Mouse (Mus musculus): ENCODE data around the gene Hyou1.

The Hyou1 gene

GRCm38 (mm10) chr9:44379054-44379834 lies at the start of gene Hyou1:
Gene Hyou1, plus strand, starts transcription at chr9:44379490.
- DNase-seq, result peak; percentile 99

DNA sequence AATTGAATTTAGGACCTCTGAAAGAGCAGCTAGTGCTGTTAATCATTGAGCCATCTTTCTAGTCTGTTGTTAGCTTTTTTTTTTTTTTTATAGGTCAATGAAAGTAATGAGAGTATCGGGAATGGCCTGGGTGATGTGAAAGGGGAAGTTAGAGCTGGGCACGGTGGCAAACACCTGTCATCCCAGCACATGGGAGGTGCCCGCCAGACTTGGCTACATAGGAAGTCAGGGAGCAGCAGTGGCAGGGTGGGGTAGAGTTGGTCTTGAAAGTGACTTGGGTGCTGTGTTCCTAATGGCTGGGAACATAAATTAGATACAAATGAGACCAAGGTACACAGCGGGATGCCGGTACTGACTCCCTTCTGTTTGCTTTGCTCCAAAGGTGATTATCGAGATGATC lies 48.6 kb upstream of the Hyou1 start:
- DNase-seq, result peak; percentile 0

DNA sequence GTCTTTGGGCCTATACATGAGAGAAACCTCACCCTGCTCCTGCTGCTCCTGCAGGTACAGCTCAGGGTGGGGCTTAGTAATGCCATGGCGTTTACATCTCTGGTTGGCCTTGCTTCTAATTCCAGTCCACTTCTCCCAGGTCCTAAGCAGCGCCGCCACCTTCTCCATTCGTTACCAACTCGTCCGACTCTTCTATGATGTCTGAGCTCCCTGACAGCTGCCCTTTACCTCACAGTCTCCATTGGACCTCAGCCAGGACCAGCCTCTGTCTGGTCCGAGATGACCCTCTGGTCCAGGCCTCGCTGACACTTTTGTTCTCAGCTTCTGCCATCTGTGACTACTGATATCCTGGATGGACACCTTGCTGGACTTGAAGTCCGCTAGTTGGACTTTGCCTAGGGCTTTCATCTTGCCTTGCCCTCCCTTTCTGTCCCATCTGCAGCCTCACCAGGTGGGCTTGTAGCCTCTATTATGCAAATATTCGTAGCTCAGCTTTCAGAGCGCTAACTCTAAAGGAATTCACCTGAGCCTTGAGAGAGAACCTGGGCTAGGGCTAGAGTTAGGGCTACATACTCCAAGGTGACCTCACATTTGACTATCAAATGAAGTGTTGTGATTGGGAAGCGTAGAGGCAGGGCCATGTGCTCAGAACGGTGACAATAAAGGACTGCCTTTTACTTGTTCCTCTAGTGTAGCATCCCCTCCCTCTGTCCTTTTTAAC lies 46.2 kb upstream of the Hyou1 start:
- DNase-seq, result no peak

DNA sequence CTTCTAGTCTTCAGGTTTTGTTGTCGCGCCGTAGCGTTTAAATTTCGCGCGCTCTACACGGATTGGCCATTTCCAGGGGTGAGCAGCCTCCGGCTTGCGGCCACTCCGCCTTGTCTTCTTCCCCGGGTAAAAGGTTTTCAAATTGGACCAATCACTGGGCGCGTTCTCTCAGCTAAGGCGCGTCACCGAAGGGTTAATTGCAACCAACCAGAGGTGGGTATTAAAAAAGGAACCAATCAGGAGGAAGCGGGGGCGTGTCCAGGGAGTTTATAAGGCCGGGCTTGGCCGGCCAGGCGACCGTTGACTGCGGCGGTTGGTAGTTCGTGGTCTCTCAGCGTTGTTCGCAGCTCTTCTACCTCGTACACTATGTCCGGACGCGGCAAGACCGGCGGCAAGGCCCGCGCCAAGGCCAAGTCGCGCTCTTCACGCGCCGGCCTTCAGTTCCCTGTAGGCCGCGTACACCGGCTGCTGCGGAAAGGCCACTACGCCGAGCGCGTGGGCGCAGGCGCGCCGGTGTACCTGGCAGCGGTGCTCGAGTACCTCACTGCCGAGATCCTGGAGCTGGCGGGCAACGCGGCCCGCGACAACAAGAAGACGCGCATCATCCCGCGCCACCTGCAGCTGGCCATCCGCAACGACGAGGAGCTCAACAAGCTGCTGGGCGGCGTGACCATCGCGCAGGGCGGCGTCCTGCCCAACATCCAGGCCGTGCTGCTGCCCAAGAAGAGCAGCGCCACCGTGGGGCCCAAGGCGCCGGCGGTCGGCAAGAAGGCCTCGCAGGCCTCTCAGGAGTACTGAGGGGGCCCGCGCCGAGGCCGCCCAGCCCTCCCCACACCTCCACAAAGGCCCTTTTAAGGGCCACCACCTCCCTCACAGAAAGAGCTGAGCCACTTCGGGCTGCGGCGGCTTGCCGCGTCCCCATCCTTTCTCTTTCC lies 44.6 kb upstream of the Hyou1 start, which contains the start of gene H2afx:
Gene H2afx (plus strand): TSS at position 299 of the 935 bp plus-strand sequence.
- DNase-seq, result peak; percentile 94

DNA sequence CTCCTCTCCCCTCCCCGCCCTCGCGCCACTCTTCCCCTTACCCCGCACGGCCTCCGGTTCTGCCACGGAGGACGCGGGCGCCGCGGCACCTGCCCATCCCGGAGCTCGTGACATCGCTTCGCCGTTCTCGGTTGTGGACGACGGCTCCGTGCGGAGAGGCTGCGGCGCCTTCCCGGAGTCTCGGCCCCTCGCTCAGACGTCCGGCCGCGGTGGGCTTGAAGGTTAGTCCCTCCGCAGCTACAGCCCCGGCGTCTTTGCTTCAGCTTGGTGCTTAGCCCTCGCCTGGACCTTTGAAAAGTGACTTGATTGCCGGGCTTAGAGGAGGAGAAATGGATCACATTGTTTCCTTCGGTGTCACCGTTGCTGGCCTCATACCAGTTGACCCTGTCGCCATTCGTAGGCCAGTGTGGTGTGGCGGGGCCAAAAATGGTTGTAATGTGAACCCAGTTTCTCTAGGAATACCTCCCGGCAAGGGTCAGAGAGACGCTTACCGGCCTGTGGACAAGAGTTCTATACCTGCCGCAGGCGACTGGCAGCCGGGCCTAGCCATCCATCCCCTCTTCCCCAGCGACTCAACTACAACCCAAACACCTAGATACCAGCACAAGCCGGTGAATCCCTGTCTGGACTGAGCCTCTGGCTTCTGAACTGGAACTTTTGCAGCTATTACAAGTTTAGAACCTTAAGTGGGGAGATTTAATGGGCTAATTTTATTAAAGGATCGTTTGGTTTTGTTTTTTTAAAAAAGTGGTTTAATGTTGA lies 43.8 kb upstream of the Hyou1 start:
- peak; percentile 59 for DNase-seq

DNA sequence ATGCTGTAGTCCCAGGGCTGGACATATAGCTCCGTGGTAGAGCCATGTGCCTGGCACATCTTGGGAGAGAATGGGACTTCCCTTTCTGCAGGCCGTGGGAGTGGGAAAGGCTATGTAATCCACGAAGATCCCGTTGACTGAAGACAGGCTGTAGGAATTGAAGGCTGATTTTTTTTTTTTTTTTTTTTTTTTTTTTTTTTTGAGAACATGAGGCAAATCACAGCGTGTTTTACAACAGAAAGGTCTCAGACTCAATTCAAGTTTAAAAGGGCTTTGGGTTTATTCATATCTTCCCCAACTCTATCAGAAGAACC lies 43.2 kb upstream of the Hyou1 start:
- peak; percentile 2 for DNase-seq

- peak; percentile 1 for DNase-seq
Measured at GRCm38 (mm10) chr9:44336513-44336912, 42.8 kb upstream of the Hyou1 start.

DNA sequence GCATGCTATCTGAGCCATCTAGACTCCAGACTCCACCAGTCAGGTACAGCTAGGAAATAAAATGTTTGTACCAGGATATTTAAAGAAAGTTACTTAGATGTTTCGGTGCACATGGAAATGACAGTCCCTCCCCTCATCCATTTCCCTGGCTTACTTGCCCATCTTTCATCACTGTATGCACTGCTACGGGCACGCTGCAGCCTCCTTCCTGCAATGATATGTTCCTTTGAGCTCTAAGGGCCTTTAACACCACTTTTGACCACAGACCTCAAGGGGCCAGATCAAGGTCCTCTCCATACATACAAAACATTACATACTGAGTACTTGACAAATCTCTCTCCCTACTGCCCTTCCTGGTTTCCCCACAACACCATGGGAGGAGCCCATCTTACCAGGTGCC lies 42.3 kb upstream of the Hyou1 start:
- DNase-seq, result peak; percentile 0

- DNase-seq, result peak; percentile 3
Measured at GRCm38 (mm10) chr9:44337436-44338169, 41.7 kb upstream of the Hyou1 start.

- peak; percentile 0 for DNase-seq
Measured at GRCm38 (mm10) chr9:44338574-44338973, 40.7 kb upstream of the Hyou1 start.

DNA sequence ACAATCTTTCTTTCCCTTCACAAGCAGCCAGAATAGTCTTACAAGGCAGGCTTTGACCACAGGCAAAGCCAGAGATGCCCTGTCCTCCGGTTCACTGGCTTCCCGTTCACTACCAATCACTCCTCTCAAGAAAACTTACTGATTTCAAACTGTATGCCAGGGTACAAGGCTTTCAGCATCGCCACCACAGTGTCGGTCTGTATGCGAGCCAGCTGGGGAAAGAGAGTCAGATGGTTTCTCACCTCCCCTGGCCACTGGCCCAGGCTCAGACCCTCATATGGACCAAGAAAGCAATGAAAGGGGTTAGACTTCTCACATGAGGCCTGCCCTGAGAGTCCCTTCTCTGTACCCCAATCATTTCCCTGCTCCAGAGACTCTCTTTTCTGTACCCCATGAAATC lies 37.8 kb upstream of the Hyou1 start:
- no peak for DNase-seq

DNA sequence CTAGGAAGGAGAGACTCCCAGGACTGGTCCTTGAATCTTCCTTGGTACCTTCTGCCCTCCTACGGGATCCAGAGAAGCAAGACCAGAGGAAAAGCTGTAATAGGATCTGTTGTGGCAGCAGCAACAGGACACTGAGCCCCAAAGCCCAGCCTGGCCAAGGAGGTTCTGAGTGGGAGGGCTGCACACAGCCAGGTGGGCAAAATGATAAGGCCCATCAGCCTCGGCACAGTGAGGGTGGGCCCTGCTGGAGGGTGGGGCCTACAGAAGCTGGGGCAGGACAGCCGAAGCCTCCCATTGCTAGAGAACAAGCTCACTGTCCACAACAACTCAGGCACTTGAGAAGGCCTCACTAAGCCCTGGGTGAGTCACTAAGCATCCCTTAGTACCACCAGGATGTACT lies 37.1 kb upstream of the Hyou1 start:
- no peak for DNase-seq

DNA sequence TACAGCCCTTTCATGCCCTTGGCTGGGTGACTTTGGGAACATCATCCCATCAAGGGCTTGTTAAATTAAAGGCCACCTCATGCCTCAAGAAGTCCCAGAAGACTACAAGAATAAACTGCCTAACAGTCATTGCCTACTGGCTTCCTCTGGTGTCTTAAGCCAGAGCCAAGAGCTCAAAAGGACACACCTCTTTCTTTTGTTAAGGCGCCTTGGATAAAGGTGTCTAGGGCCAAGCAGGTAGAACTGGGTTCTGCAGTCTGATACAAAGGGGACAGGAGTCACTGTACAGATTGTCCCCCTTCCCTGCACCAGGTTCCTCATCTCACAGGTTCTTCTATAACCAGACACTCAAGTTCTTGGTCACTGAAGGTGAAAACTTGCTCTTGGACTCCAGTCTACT lies 36.7 kb upstream of the Hyou1 start:
- DNase-seq, result no peak

DNA sequence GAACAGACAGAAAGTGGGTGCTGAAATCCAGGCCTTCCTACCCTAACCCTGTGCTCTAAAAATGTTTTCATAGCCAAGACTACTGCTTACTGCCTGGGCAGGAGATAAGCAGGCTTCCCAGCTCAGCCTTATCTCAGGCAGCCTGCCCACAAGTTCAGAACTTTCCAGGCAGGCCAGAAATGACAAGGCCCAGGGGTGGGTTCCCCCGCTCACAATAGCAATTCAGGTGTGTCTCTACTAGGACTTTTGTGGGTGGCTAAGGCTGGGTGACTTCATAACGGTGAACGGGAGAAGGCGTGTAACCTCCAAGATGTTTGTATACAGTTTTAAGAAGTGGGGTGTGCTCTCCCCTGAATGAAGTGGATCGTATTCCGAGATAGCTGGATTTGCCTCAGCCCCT lies 36.0 kb upstream of the Hyou1 start:
- no peak for DNase-seq

DNA sequence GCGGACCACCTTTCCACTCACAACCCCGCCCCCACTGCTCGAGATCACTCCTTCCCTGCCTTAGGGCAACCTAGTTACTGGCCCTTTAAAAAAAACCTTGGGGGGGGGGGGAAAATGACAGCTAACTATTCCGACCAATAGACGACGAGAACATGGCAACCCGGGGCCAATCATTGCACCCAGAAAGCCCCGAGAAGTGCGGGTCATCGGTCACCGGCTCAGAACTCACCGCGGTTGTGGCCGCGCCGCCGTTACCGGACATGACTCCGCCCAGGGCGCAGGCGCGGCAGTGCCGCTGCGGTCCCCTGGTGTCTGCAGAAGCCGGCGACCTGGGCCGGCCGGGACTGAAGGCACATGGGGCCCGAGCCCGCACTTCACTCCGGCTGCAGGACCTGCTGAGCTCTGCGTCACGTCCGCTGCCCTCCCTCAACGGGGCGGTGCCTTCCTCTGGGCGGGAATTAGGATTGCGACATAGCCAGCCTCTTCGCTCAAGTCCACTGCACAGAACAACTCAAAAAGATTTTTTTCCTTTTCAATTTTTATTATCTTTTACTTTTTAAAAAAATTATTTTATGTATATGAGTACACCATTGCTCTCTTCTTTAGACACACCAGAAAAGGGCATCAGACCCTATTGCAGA lies 35.4 kb upstream of the Hyou1 start, which contains the start of gene Hmbs:
Gene Hmbs (minus strand): TSS at position 448 of the 641 bp plus-strand sequence.
- DNase-seq, result peak; percentile 80

GRCm38 (mm10) chr9:44345570-44346433 lies 33.5 kb upstream of the Hyou1 start:
- no peak for DNase-seq

- peak; percentile 2 for DNase-seq
Measured at GRCm38 (mm10) chr9:44347166-44347565, 32.1 kb upstream of the Hyou1 start.

DNA sequence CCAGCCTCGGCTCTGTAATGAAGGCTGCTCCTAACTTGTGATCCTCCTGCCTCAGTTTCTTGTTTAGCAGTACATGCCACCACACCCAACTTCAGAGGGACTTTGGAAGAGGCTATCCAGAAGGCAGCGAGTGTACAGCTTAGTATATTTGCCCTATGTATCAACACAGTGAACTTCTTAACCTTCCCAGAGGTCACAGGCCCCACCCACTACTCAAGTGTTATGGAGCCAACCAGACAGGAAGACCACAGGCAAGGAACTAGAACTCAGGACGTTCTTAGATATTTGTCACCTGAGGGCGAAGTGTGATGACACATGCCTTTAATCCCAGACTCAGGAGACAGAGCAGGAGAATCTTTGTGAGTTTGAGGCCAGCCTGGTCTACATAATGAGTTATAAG lies 31.7 kb upstream of the Hyou1 start:
- peak; percentile 1 for DNase-seq

DNA sequence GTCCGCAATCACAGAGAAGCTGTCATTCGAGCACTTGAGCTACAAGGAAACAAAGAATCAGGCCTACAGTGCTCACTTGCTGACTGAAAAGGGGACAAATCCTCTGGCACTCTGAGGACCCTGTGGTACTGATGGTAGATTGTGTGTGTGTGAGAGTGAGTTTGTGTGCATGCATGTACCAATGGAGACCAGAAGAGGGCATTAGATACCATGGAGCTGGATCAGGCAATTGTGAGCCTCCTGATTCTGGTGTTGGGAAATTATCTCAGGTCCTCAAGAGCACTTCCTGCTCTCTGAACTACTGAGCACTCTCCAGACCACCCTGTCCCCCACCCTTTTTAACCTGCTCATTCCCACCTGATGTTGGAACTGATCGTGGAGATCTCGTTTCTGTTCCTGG lies 30.7 kb upstream of the Hyou1 start:
- DNase-seq, result no peak

- DNase-seq, result no peak
Measured at GRCm38 (mm10) chr9:44351396-44351795, 27.9 kb upstream of the Hyou1 start.

All from right cerebral cortex, postnatal 14 days (tissue).